Mouse (Mus musculus) kidney, postnatal 25 days (tissue): ENCODE data around the gene Ezh1.
"Not testable (repeated sequence)": the region's sequence is repeated elsewhere in the genome, so short reads cannot be mapped to it uniquely, and the experiment has no call there.

Experiments used
- DNase-seq, 2 experiments: peaks; one replicate each; pipeline ENCODE4 v3.0.0; 2021; ENCODE audit warnings: mixed read lengths in 2 of 2

The Ezh1 gene

DNA sequence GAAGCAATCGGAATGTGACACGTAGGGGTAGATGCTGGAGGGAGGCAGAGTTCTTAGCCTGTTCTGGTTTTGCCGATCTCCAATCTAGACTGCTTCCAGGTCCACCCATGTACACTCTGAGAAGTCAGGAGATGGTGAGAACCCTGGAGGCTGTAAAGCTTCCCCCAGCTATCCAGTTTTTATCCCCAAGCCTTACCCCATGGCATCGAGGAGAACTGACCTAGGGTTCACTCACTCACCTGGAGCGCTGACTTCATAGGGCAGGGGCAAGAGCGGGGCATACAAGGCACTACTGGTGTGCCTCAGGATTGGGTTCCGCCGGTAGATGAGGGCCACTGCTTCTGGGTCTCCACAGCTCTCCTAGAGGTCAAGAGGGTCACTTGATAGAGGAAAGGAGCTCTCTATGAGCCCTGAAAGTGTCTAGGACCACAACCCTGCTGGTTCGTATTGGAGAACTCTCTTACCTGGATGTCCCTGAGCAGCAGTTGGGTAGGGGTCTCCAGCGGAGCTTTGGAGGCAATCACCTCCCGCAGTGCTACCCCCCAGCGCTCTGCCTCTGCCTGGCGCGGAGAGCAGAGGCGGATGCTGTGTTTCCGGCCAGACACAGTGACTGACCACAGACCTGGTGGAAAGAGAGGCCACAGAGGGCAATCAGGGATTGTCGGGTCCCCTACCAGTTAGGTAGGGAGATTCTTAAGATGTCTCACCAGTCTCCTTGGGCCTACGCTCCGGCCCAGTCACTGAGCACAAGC is 58.9 kb downstream of the Ezh1 start:
- DNase-seq, result peak in 1 of 2 experiments; percentile 39

DNA sequence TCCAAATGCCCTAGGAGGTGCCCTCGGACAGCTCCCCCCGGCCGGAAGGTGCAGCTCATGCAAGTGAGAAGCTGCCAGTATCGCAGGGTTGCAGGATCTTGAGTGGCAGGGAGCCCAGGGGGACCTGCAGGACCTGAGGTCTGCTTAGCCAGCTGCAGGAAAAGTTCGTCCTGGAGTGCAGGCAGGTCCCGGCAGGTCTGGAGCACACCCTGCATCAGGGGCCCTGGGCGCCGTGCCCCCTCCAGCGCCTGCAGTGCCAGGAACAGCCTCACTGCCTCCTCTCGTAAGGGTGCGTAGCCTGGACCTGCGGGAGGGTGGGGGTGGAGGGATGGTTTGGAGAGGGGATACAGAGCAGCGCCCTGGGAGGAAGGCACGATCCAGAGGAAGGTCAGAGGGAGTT is 59.9 kb downstream of the Ezh1 start:
- DNase-seq, result no peak

DNA sequence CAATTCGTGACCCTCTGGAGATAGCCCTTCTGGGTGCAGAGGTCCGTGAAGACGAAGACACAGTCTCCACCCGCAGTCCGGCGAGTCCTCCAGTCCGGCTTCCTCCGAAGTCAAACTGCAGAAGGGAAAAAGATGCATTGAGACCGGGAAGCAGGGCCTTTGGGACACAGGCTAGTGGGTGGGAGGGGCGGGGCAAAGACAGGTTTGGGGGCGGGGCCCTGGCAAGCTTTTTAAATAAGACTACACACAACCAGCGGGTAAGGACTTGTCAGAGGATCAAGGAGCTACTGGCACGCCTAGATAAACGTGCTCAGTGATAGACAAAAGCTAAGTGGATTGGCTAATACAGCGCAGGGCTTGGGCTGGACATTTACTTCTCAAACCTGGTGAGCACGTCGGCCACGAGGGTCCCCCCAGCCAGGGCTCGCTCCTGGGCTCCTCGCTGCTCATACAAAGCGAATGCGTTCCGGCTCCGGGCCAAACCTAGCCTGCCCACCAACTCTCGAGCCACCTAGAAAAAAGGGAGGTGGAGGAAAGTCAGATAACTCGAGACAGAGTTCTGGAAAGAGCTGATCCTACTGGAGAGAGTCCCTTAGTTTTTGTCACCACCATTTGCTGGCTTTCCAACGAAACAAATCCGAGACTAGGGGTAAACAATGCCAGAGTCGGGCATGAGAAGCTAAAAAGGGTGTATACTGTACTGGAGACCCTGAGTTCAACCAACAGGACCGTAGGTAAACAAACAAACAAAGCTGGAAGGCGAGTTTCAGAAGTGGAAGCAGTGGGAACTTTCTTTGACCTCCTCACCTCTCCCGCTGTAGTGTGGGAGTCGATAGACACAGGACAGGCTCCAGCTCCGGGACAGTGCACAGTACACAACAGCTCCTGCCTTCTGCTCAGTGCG is 61.3 kb downstream of the Ezh1 start:
- DNase-seq, result no peak

GRCm38 (mm10) chr11:101164351-101164665 is 62.0 kb downstream of the Ezh1 start:
- no peak for DNase-seq

DNA sequence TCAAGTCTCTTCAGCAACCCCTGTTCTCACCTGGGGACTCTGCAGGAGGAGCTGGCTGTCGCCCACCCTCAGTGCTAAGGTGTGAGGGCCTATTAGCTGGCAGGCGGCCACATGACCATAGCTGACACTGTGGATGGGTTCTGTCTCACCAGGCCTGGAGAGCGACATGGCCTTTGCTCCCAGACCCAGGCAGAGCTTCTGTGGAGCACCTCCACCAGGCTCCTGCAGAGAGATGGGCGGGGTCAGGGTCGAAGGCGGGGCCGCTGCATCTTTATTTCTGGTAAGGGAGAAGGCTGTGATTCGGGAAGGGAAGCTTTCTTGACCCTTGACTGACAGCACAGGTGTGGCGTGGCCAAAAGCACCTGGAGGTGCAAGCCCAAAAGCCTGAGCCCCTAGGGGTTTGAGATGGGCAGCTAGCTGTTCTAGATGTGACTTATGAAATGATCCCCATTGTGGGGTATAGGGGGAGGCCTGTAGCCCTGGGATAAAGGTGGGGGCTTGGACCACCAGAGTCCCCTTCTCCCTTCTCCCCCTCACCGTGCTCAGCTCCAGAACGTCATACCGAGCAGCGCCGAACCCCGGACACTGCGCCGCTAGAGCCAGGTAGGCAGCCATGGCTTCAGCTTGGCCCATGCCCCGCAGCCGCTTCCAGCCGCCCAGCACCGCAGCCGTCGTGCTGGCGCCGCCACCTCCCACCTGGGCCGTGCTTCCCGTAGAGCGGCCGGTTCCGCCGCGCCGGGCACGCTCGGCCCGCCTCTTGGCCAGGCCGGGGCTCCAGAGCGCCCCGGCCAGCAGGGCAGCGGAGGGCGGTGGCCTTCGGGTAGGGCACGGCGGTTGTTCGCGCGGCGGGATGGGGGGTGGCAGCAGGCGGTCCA is 62.5 kb downstream of the Ezh1 start:
- peak; percentile 71 to 88 for DNase-seq

DNA sequence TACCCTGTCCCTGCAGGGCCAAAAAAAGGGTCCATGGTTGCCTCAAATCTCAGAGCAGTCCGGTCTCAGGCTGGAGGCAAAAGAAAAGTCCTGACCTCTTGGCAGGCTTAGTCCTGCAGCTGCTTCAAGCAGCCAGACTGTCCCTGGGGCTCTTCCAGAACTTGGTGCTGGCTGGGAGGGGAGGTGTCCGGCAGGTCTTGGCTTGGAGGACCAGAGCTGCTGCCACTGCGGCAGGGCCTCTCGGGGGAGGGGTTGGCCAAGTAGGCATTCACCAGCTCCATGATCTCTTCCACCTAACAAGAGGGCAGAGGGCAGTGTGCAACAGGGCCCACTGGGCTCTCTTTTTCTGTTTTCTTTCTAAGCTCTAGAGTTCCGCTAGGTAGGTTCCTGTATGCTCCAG is 63.5 kb downstream of the Ezh1 start:
- DNase-seq, result peak; percentile 60 to 91

DNA sequence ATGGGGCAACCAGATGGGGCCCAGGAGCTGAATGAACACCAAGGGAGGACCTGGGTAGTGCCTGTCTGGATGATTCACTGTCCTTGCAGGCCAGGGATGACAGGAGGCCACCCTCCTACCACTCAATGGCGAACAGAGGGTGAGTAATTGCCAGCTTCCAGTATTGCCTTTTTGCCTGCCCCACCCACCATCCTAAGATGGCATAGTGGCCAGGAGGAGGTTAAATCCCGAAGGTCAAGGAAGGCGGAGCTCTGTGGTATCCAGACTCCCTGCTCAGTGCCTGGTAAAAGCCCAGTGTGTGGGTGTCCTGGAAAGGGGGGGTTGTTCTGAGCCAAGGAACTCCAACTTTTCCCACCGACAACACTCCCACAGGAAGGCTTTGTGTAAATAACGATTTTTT is 64.0 kb downstream of the Ezh1 start:
- no peak for DNase-seq

DNA sequence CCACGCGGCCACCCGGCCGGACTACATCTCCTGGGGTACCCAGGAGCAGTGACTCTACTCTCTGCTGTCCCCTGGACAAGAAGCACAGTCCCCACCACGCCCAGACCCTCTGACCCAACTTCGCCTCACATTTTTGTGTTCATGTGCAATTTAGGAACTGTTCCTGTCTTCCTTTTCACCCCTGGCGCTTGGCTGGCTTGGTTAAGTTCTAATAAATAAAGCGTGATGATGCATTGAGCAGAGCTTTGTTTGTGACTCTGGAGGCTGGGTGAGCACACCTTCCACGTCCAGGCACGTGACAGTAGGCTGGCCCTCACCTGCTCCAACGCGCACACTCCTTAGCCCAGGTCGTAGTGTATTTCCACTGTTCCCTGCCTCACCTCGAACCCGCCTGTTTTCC is 64.7 kb downstream of the Ezh1 start:
- DNase-seq, result no peak

DNA sequence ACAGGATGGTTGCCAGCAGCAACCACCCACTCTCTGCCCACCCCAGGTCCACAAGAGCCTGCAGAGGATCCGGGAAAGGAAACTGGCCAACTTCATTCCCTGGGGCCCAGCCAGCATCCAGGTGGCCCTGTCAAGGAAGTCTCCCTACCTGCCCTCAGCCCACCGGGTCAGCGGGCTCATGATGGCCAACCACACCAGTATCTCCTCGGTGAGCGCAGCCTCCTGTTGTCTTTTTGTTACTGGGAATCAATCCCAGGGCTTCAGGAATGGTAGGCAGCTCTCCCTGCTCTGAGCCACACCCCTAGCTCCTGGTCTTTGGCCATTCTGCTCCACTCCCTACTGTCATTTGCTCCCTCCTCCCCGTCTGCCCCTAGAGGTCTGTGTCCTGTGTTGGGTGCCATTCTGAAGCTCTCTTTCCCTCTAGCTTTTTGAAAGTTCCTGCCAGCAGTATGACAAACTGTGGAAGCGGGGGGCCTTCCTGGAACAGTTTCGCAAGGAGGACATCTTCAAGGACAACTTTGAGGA is 65.2 kb downstream of the Ezh1 start:
- DNase-seq, result not testable (repeated sequence)

DNA sequence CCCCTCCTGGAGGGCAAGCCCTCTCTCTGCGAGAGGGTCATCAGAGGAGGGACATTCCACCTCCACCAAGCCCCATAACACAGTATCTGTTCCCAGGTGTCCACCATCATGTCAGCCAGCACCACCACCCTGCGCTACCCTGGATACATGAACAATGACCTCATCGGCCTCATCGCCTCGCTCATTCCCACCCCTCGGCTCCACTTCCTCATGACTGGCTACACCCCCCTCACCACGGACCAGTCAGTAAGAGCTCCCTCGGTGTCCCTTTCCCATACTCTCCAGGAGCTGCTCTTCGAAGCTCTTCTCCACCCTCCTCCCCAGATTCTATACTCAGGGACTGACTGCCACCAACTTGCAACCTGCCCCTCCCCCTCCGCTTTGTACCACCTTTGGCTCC is 66.1 kb downstream of the Ezh1 start:
- not testable (repeated sequence) for DNase-seq

GRCm38 (mm10) chr11:101155728-101156371 is 70.4 kb downstream of the Ezh1 start, which contains the start of gene Tubg2:
TSS of gene Tubg2 (plus strand) at chr11:101155907.
- DNase-seq, result peak; percentile 64 to 76

DNA sequence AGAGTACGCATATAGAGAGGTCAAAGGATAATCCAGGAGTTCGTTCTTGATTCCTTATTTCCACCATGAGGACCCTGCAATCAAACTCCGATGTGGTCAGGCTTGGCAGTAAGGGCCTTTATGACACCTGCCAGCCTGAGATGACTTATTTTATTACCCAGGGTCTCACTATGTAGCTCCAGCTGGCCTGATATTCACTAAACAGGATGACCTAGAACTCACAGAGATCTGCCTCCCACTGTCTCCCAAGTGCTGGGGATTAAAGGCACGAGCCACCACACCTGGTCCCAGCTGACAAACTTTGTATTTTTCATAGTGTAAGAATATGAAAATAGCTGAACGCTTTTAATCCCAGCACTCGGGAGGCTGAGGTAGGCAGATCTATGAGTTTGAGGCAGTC is 71.1 kb downstream of the Ezh1 start:
- DNase-seq, result no peak

GRCm38 (mm10) chr11:101154648-101155047 is 71.6 kb downstream of the Ezh1 start:
- no peak for DNase-seq

- DNase-seq, result no peak
These were observed 73.4 kb downstream of the Ezh1 start for GRCm38 (mm10) chr11:101152825-101153224.

- no peak for DNase-seq
These were observed 75.2 kb downstream of the Ezh1 start for GRCm38 (mm10) chr11:101151063-101151462.

DNA sequence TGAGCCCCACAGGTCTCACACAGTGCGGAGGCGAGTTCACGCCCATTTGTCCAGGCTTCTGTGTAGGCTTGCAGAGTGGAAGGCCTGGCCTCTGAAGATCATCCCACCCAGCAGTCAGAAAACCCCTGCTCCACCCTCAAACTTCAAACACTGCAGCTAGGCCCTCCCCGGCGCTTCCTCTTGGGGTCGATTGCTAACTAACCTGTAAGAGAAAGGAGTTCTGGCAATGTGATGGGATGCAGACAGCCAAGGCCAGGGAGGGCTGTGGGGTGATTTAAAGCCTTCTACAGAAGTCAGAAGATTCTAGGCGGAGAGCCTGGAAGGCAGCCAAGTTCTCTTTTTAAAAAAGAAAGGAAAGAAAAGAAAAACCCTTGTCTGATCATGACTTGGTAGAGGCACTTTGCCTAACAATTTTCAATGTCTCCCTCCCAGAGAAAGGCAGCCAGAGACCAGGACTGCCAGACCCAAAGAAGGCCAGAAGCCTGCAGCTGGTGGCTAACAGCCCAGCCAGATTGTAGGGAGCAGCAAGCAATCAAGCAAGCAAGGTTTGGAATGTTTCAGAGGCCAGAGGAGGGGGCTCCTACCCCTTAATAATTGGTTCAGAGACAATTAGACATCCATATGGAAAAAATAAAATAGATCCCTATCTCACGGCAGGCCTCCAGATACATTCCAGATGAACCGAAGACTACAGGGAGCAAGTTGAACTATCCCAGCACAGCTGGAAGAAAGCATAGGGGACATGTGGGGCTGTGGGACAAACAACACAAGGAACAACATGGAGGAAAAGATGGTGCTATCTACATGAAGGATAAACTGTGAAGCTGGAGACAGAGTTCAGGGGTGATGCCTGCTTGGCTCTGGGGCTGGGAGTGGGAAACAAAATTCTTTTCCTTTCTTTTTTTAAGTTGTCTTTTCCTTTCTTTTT is 76.8 kb downstream of the Ezh1 start:
- DNase-seq, result peak in 1 of 2 experiments; percentile 52

DNA sequence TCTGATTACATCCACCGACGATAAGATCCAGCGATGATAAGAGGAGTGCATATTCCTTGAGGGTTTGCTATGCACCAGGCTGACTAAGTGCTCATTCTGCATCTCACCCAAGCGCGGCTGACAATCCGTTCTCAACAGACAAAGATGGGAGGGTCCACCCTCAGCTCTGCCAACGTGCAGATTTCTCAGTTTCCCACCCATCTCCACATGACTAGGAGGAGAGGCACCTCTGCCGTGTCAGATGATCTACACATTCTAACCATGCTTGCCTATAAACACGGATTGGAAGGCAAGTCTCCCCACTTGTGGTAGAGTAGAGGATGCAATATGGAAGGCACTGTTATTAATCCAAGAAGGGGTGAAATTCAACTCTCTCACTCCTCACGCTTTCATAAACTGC is 77.5 kb downstream of the Ezh1 start:
- no peak for DNase-seq

DNA sequence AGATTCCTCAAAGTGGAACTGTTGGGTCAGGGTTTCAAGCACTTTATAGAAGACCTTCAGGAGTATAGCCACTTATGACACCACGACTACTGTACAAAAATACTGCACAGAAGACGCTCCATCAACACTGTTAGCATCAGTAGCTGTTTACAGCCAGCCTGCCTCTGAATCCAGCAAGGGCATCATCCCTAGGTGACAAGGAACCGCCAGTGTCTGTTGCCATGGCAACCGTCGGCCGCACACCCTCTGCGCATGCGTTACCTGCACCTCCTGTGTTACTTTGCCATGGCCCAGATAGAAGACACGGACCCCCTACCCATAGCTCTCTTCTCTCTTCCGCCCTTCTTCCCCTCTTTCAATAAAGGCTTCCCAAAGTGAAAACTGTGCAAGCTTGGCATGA is 79.9 kb downstream of the Ezh1 start:
- no peak for DNase-seq

GRCm38 (mm10) chr11:101143338-101144225 is 82.7 kb downstream of the Ezh1 start:
- DNase-seq, result peak; percentile 46 to 75
